Mouse (Mus musculus) limb, embryonic 13.5 days (tissue): ENCODE data around the gene Adcy4. TPM values are rescaled to one million over a fixed set of nuclear protein-coding genes. Genes with fewer than 3 reads are reported as not detected.

Experiments
- ATAC-seq: fragments of 200-750 bp; cut with Nextera tagmentation; 2 replicates; pipeline ENCODE4 v1.8.0; 2017; ENCODE audit warnings: low read depth, moderate number of reproducible peaks, moderate TSS enrichment; ENCODE audit not compliant: low FRiP score
- H3K27ac ChIP-seq: fragments of 300-500 bp; sonication (generic); 2 replicates; pipeline ENCODE4 v1.5.1; 2015; ENCODE audit warnings: inconsistent platforms, mild to moderate bottlenecking, moderate library complexity
- H3K27me3 ChIP-seq: fragments of 300-500 bp; sonication (generic); 2 replicates; pipeline ENCODE4 v1.6.1; 2015; ENCODE audit warnings: mild to moderate bottlenecking, inconsistent platforms
- H3K36me3 ChIP-seq: fragments of 300-500 bp; sonication (generic); 2 replicates; pipeline ENCODE4 v1.6.1; 2015; ENCODE audit warnings: inconsistent platforms, mild to moderate bottlenecking, moderate library complexity
- H3K4me1 ChIP-seq: fragments of 300-500 bp; sonication (generic); 2 replicates; pipeline ENCODE4 v1.6.1; 2015; ENCODE audit warnings: inconsistent platforms
- H3K4me2 ChIP-seq: fragments of 300-500 bp; sonication (generic); replicated peaks from 2 replicates; pipeline ENCODE4 v1.6.1; 2015; ENCODE audit warnings: inconsistent platforms, mild to moderate bottlenecking, moderate library complexity
- H3K4me3 ChIP-seq: fragments of 300-500 bp; sonication (generic); 2 replicates; pipeline ENCODE4 v1.5.1; 2015; ENCODE audit warnings: moderate library complexity, mild to moderate bottlenecking, inconsistent platforms
- H3K9ac ChIP-seq: fragments of 300-500 bp; sonication (generic); 2 replicates; pipeline ENCODE4 v1.6.1; 2015; ENCODE audit warnings: mild to moderate bottlenecking, inconsistent platforms
- H3K9me3 ChIP-seq: fragments of 300-500 bp; sonication (generic); 2 replicates; pipeline ENCODE4 v1.6.1; 2016; ENCODE audit warnings: inconsistent platforms
- WGBS: fragments of 180-500 bp; shearing (Covaris S2); methylation state at CpG from one replicate; pipeline ENCODE4 v1.1.7; 2015; 5-methylcytosine and 5-hydroxymethylcytosine counted together
- polyA plus RNA-seq: library from polyadenylated mRNA; unstranded; fragments of >200 nt; fragmentation: Nextera tagmentation; extraction: Ambion mirVana; gene quantifications from 2 replicates; pipeline ENCODE4 v1.2.1, GENCODE M21; 2015

Adcy4 gene
- polyA plus RNA-seq, 1 experiment from 2014 or later: 25.6 TPM

DNA sequence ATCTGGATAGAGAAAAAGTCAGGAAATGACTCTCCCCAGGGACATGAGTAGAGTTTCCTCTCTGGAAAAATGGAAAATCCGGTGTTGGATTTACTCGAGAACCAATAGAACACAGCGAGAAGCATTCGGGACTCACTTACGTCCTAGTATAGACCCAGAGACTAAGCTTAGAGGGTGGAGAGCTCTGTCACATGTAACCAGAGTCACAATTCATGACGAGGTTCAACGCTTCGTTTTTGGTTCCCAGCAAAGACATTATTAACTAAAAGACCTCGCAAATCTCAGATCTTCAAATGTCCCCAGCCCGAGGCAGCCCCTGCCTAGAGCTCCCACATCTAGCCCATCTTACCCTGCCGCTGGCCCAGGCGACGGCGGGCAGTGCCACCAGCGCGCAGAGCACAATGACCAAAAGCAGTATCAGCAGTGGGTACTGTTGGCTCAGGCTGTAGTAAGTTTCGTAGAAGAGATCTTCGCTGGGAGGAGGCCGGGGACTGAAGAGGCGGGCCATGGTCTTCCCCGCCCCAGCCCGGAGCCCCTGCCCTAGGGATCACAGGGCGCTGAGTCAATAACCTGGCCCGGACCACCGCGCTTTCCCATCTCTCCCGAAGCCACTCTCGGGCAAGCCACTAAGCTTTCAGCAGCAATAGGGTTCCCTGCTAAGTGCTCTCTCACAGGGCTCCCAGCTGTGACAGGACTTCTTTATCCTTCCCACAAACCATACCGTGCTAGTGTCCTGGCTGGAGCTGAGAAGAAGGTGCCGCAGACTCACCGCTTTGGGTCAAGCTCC lies 531 bp downstream of the Adcy4 start:
- Histone ChIP-seq H3K9me3 (no peaks in the 10 kb centered on the region), H3K4me3 (peak overlapping the region; percentile 58), H3K27me3 (peaks cover 52% of the 10 kb centered on the region), H3K36me3 (peaks cover 14% of the 10 kb centered on the region; the same call in 1 of the 2 replicates), H3K4me2 (peak overlapping the region; percentile 84), H3K9ac (peak overlapping the region; percentile 70), H3K4me1 (peaks cover 29% of the 10 kb centered on the region), H3K27ac (peak overlapping the region; percentile 80)
- under 1% methylated on average over 31 of the region's 31 CpGs for WGBS
- peak; percentile 53 for ATAC-seq

DNA sequence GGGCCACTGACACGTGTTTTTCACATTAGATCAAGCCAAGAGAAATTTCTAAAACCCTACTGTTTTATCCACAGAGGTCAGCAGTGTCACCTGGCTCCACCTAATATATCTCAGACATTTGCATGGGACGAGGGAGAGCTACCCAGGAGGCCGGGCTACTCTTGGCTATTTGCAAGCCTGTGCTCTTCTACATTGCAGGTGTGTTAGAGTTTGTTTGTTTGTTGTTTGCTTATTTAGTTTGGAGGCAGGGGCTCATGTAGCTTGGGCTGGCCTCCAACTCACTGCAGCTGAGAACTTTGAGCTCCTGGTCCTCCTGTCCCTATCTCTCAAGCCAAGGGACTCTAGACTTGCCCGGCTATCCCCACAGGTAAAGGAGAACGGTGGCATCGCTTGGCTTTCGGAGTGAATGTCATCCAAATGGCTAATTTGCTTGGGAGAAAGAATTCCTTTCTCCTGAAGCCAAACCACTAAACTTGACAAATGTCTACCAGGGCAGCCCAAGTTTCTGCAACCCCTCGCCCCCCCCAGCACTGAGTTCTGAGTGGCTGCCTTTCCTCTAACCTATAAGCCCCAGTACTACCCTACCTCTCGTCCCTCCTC lies 1.4 kb downstream of the Adcy4 start:
- H3K27ac ChIP-seq: peak overlapping the region; percentile 80

DNA sequence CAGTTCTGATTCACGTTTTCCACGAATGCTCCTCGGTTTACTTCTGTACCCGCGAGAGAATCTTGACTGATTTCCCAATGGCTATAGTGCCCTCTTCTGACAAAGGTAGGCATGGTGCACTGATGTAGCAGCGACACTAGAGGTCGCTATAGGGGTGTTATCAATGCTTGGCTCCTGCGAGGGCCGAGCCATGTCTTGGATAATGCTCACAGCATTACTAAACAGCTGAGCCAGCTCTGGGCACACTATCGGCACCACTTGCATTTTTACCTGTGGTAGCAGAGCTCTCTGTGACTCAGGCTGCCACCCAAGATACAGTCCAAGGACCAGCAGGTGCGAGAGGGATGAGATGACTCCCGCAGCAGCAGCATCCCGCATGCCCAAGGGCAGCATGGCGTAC lies 2.6 kb downstream of the Adcy4 start:
- WGBS: 14% methylated on average over 14 of the region's 14 CpGs

More for the DNA sequence above, 1.4 kb downstream of the Adcy4 start:
- Histone ChIP-seq H3K4me2 (peak overlapping the region; percentile 84), H3K4me1 (peaks cover 22% of the 10 kb centered on the region), H3K27me3 (peaks cover 43% of the 10 kb centered on the region), H3K4me3 (peak overlapping the region; percentile 58), H3K9me3 (no peaks in the 10 kb centered on the region), H3K9ac (peak overlapping the region; percentile 40; the same call in 1 of the 2 replicates), H3K36me3 (peaks cover 19% of the 10 kb centered on the region)
- no peak for ATAC-seq
- 45% methylated on average over 9 of the region's 9 CpGs for WGBS

DNA sequence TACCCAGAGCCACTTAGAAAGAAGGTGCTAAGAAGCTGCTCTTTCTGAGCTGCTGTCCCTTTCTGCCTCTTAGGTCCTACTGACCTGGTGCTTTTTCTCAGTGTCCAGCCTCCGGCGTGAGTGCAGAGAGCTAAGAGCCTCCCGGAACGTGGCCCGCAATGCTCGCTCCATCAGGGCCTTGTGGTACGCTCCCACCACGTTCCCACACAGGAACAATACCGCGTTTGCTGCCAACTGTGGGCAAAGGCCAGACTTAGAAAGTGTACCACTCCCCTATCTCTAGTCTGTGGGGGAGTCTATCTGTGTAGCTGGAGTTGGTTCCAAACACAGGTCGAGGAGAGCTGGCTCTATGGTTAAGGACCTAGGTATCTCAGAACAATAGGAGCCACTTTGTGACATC lies 3.2 kb downstream of the Adcy4 start:
- Histone ChIP-seq H3K9ac (no peak overlapping the region), H3K4me2 (no peak overlapping the region), H3K27me3 (peaks cover 25% of the 10 kb centered on the region), H3K9me3 (no peaks in the 10 kb centered on the region), H3K4me1 (peaks cover 22% of the 10 kb centered on the region), H3K36me3 (peaks cover 24% of the 10 kb centered on the region), H3K4me3 (no peak overlapping the region), H3K27ac (no peak overlapping the region)
- WGBS: 83% methylated on average over 11 of the region's 11 CpGs
- ATAC-seq: no peak

More for the DNA sequence above, 2.6 kb downstream of the Adcy4 start:
- peak overlapping the region; percentile 39; the same call in 1 of the 2 replicates for H3K9ac ChIP-seq
- peak overlapping the region; percentile 84 for H3K4me2 ChIP-seq
- H3K9me3 ChIP-seq: no peaks in the 10 kb centered on the region
- H3K36me3 ChIP-seq: peaks cover 24% of the 10 kb centered on the region
- peaks cover 31% of the 10 kb centered on the region for H3K27me3 ChIP-seq
- H3K4me3 ChIP-seq: peak overlapping the region; percentile 24
- peak; percentile 64; the same call in 1 of the 2 replicates for ATAC-seq
- no peak overlapping the region for H3K27ac ChIP-seq
- peaks cover 22% of the 10 kb centered on the region for H3K4me1 ChIP-seq

DNA sequence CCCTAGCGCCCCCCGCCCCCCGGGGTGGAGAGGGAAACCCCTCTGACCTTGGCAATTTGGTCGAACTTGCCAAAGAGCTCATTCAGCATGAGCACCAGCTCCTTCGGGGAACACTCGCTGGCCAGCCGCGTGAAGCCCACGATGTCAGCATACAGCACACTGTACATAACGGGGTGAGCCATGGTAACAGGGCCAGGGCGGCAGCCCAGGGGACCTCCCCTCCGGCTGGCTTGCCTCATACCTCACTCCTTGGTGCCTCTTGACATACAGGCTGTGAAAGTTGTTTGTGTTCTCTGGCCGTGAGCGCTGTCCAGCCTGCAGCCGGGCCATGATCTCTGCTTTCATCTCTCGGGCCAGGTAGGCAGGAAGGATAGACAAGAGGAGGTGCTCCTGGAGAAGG lies 4.2 kb downstream of the Adcy4 start:
- Histone ChIP-seq H3K9ac (no peak overlapping the region), H3K4me1 (peaks cover 22% of the 10 kb centered on the region), H3K4me3 (no peak overlapping the region), H3K36me3 (peaks cover 24% of the 10 kb centered on the region), H3K27ac (no peak overlapping the region), H3K4me2 (no peak overlapping the region), H3K9me3 (no peaks in the 10 kb centered on the region), H3K27me3 (peaks cover 15% of the 10 kb centered on the region)
- ATAC-seq: no peak
- WGBS: 69% methylated on average over 16 of the region's 16 CpGs

DNA sequence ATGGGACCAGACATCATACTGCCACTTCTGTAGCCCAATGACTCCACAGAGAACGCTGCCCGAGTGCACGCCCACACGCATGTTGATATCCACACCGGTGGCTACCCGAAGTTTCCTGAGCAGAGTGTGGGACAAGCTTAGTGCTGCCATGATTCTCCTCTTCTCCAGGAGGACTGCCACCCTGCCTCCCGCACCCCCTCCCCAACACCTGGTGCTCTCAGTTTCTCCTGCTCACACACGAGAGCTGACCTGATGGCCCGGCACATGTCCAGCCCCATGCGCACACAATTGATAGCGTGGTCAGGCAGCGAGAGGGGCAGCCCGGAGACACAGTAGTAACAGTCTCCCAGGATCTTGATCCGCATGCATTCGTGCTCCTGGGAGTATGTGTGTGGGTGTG lies 5.2 kb downstream of the Adcy4 start:
- peaks cover 24% of the 10 kb centered on the region for H3K36me3 ChIP-seq
- no peak for ATAC-seq
- 0 out of 2 replicates have a peak, but pooled peaks cover 7% of the 10 kb centered on the region for H3K27me3 ChIP-seq
- WGBS: 91% methylated on average over 15 of the region's 15 CpGs
- no peaks in the 10 kb centered on the region for H3K9me3 ChIP-seq
- no peak overlapping the region for H3K4me2 ChIP-seq
- H3K27ac ChIP-seq: no peak overlapping the region
- no peak overlapping the region for H3K9ac ChIP-seq
- H3K4me1 ChIP-seq: peaks cover 18% of the 10 kb centered on the region
- H3K4me3 ChIP-seq: no peak overlapping the region

DNA sequence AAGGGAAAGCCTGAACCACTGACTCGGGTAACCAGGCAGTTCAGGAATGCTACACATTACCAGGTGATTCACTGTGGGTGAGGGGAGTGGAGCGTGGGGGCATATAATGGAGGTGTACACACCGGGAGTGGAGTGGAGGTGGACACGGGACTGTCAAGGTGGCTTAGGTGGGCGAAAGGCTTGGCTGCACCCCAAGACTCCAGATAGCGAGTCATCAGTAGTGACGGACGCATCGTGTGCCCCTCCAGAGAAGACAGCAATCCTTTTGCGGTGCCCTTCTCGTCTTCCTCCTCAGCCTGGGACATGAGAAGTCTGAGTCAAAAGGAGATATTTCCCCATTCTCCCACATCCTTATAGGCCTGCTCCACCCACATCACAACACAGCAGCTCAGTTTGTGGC lies 6.1 kb downstream of the Adcy4 start:
- 94% methylated on average over 11 of the region's 11 CpGs for WGBS
- peaks cover 24% of the 10 kb centered on the region for H3K36me3 ChIP-seq
- H3K9ac ChIP-seq: no peak overlapping the region
- H3K4me1 ChIP-seq: peaks cover 15% of the 10 kb centered on the region
- H3K9me3 ChIP-seq: no peaks in the 10 kb centered on the region
- H3K4me2 ChIP-seq: no peak overlapping the region
- no peak overlapping the region for H3K27ac ChIP-seq
- no peak overlapping the region for H3K4me3 ChIP-seq
- H3K27me3 ChIP-seq: 0 out of 2 replicates have a peak, but pooled peaks cover 7% of the 10 kb centered on the region
- no peak for ATAC-seq

DNA sequence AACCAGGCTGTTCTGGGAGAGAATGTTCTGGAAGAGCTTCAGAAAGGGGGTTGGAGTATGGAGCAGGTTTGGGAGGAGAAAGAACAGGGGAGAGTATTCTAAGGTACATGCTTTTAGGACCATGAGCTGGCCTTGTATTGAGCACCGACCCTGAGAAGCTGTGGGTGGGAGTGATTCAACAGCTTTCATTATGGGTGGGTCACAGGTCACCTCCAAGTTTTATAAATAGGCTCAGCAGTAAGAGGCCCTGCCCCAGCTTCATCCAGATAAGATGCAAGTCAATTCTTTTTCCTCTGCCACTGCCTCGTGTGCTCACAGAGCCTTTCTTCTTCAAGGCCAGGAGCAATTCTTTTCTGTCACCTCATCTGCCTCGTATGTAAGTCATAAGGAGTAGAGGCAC lies 6.7 kb downstream of the Adcy4 start:
- WGBS: 41% methylated on average over 3 of the region's 3 CpGs
- Histone ChIP-seq H3K9me3 (no peaks in the 10 kb centered on the region), H3K4me1 (peaks cover 9% of the 10 kb centered on the region), H3K27ac (no peak overlapping the region), H3K36me3 (peaks cover 24% of the 10 kb centered on the region), H3K9ac (no peak overlapping the region), H3K4me3 (no peak overlapping the region), H3K27me3 (0 out of 2 replicates have a peak, but pooled peaks cover 7% of the 10 kb centered on the region), H3K4me2 (no peak overlapping the region)
- ATAC-seq: no peak

DNA sequence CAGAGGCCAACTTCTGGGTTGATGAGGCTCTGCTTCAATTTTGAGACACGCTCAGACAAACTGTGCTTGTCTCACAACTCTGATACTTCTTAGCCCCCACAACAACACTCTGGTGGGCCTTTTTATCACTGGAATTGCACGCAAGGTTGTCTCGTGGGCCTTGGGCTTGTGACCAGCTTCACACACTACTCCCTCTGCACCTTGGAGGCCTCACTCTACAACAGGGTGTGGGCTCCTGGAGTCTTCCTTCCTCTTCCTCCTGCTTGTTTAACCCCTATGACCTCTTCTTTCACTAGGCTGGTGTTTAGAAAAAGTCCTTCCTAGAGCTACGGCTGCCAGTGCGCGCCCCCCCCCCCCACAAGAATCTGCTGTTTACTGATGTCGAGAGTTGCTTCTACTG lies 7.2 kb downstream of the Adcy4 start:
- Histone ChIP-seq H3K27me3 (0 out of 2 replicates have a peak, but pooled peaks cover 3% of the 10 kb centered on the region), H3K9ac (no peak overlapping the region), H3K4me3 (no peak overlapping the region), H3K9me3 (no peaks in the 10 kb centered on the region), H3K4me1 (peaks cover 4% of the 10 kb centered on the region), H3K36me3 (peaks cover 24% of the 10 kb centered on the region), H3K27ac (no peak overlapping the region), H3K4me2 (no peak overlapping the region)
- ATAC-seq: no peak
- 75% methylated on average over 7 of the region's 7 CpGs for WGBS

DNA sequence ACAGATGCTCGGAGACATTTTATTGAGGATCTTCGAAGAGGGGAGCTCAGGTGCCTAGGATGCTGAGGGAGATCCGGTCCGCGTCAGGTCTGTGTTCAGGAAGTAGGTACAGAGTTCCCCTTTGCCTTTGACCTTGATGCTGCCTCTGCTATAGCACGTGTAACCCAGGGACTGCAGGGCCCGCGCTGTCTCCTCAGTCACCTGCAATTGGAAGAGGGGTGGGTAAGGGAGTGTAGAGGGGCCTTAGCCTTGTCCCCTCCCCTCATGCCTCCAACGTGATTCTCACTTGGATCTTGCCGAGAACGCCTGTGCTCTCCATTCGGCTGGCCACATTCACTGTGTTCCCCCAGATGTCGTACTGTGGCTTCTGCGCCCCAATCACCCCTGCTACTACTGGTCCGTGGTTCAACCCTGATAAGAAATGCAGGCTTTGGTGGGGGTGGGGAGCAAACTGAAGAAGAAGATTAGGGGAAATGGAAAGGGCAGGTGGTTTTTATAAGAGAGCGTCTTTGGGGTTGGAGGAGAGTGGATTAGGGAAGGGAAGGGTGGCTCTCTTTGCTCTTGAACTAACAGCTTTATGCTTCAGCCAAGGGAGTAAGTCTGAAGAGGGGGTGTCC lies 14.7 kb downstream of the Adcy4 start:
- 78% methylated on average over 16 of the region's 16 CpGs for WGBS
- peaks cover 10% of the 10 kb centered on the region; the same call in 1 of the 2 replicates for H3K4me1 ChIP-seq
- H3K4me2 ChIP-seq: no peak overlapping the region
- no peak overlapping the region for H3K27ac ChIP-seq
- peaks cover 3% of the 10 kb centered on the region; the same call in 1 of the 2 replicates for H3K36me3 ChIP-seq
- H3K27me3 ChIP-seq: peaks cover 57% of the 10 kb centered on the region
- no peak overlapping the region for H3K9ac ChIP-seq
- no peaks in the 10 kb centered on the region for H3K9me3 ChIP-seq
- H3K4me3 ChIP-seq: no peak overlapping the region
- ATAC-seq: no peak

DNA sequence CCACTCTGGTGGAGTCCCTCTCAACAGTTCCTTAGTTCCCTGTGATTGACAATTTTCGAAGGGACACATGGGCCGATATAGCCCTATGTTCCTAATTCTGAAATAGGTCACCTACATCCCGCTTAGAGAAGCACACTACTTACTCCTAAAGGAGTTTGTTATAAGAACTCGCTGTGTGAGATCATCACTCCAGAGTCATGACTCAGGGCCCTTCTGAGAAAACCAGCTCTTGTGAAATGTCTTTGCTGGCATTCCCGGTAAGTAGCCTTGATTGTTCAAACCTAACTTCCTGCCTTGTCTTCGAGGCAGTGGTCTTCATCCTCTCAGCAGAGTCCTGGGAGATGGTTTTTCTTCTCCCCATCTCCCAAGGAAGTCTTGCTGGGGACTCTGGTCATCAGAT lies 15.3 kb downstream of the Adcy4 start:
- H3K27me3 ChIP-seq: peaks cover 62% of the 10 kb centered on the region
- H3K36me3 ChIP-seq: 0 out of 2 replicates have a peak, but pooled peaks cover 3% of the 10 kb centered on the region
- H3K4me3 ChIP-seq: no peak overlapping the region
- no peak for ATAC-seq
- no peaks in the 10 kb centered on the region for H3K9me3 ChIP-seq
- peaks cover 10% of the 10 kb centered on the region; the same call in 1 of the 2 replicates for H3K4me1 ChIP-seq
- H3K9ac ChIP-seq: no peak overlapping the region
- H3K27ac ChIP-seq: no peak overlapping the region
- WGBS: 86% methylated on average over 6 of the region's 6 CpGs
- no peak overlapping the region for H3K4me2 ChIP-seq
